Comparison of ENCODE assay signal across 8 mouse cellular contexts in genomic region chr16:91527051-91527450, GRCm38 (mm10). TPM values are rescaled to one million over a fixed set of nuclear protein-coding genes. Genes with fewer than 3 reads are reported as not detected.
DNase-seq lines count a peak whose midpoint lies in the region; ATAC-seq and TF ChIP-seq lines count a peak whose summit lies in the region.
"Had no signal": no experiment of that assay in that cellular context is flagged by ENCODE, and none has a peak within 500 bp of the region (broad histone marks: within the 10 kb centered on the region; RNA-seq: fewer than 3 reads in every experiment).

No protein-coding gene starts in this region.

- TF ChIP-seq CTCF in left cerebral cortex, adult 2 months (IDR thresholded peaks at IDR 0.05), result peak; percentile 36
- TF ChIP-seq CTCF in brain, embryonic 14.5 days (IDR thresholded peaks at IDR 0.05; ENCODE audit: borderline replicate concordance, extremely low read depth, insufficient read depth, insufficient read length), result peak; percentile 25; the same call in 1 of the 2 replicates

- no peaks in the 10 kb centered on the region for H3K9me3 ChIP-seq in hindbrain, embryonic 14.5 days (ENCODE audit: control insufficient read depth, low read length)
- H3K9me3 ChIP-seq: limb, embryonic 12.5 days had no signal

- ATAC-seq in megakaryocyte, adult 5-6 weeks (ENCODE audit: poor library complexity, severe bottlenecking), result peak; percentile 44
- ATAC-seq in hindbrain, embryonic 14.5 days (ENCODE audit: low FRiP score), result no peak

- intact Hi-C loops in left cerebral cortex, adult 2 months (cut with DNase I), result no loop called here

- no peak overlapping the region for H3K9ac ChIP-seq in hindbrain, embryonic 14.5 days
- H3K9ac ChIP-seq: limb, embryonic 12.5 days had no signal

- TF ChIP-seq POLR2A in brain, embryonic 14.5 days (IDR thresholded peaks at IDR 0.05; ENCODE audit: borderline replicate concordance, extremely low read depth, insufficient read depth, insufficient read length, poor library complexity, severe bottlenecking), result no peak

- no peak overlapping the region for H3K27ac ChIP-seq in left cerebral cortex, adult 2 months
- no peak overlapping the region for H3K27ac ChIP-seq in hindbrain, embryonic 14.5 days
- H3K27ac ChIP-seq: limb, embryonic 12.5 days had no signal

- no peaks in the 10 kb centered on the region for H3K4me1 ChIP-seq in hindbrain, embryonic 14.5 days (replicated peaks; ENCODE audit: control insufficient read depth, insufficient read depth, low read length)

- no peak overlapping the region for H3K4me3 ChIP-seq in left cerebral cortex, adult 2 months
- no peak overlapping the region for H3K4me3 ChIP-seq in hindbrain, embryonic 14.5 days (replicated peaks; ENCODE audit: low read length)
- H3K4me3 ChIP-seq: limb, embryonic 12.5 days had no signal

- H3K27me3 ChIP-seq in hindbrain, embryonic 14.5 days (ENCODE audit: control insufficient read depth, insufficient read depth, low read length), result no peaks in the 10 kb centered on the region
- H3K27me3 ChIP-seq: limb, embryonic 12.5 days had no signal

- WGBS in hindbrain, embryonic 14.5 days, result 79% methylated on average over 10 of the region's 10 CpGs

- no peak for DNase-seq in left cerebral cortex, adult 2 months (ENCODE audit: extremely low spot score in 1 of 2, low spot score in 2 of 2)
- DNase-seq in left cerebral cortex, adult 8-10 months (ENCODE audit: low spot score in 2 of 2), result no peak
- DNase-seq in brain, embryonic 14.5 days (ENCODE audit: low read depth), result peak; percentile 28
- peak; percentile 45 to 51 for DNase-seq in kidney, postnatal 36 days
- no peak for DNase-seq in frontal cortex, postnatal 10 days (ENCODE audit: low spot score in 2 of 2)
- DNase-seq in hindbrain, embryonic 14.5 days (ENCODE audit: low spot score), result no peak

- H3K36me3 ChIP-seq in hindbrain, embryonic 14.5 days (replicated peaks; ENCODE audit: control insufficient read depth, insufficient read depth), result no peaks in the 10 kb centered on the region
- H3K36me3 ChIP-seq: limb, embryonic 12.5 days had no signal

- H3K4me2 ChIP-seq in hindbrain, embryonic 14.5 days (replicated peaks), result no peak overlapping the region
- H3K4me2 ChIP-seq: limb, embryonic 12.5 days had no signal

RNA-seq across cellular contexts. Expression of gene Ifngr2, which starts 19.8 kb away (rescaled TPM):
- 10 to 100 TPM; 30.0 to 32.7 TPM for total RNA-seq in left cerebral cortex, adult 2 months (2021)
- total RNA-seq in left cerebral cortex, adult 8-10 months (2022), result 10 to 100 TPM; 25.2 to 37.4 (median 32.2) TPM
- 34.8 and 43.1 TPM in 2 replicates for polyA plus RNA-seq in brain, embryonic 14.5 days (2012; rRNA removed)
- total RNA-seq in megakaryocyte, adult 5-6 weeks (2015), result 63.2 and 67.5 TPM in 2 replicates
- 47.0 and 49.0 TPM in 2 replicates for total RNA-seq in megakaryocyte, adult 5-6 weeks (2017)
- polyA plus RNA-seq in hindbrain, embryonic 14.5 days (2014; fragmentation: Nextera tagmentation; extraction: Ambion mirVana), result 106 and 114 TPM in 2 replicates

RNA-seq across cellular contexts. Expression of gene Ifnar1, which starts 42.0 kb away (rescaled TPM):
- total RNA-seq in left cerebral cortex, adult 2 months (2021), result 10 to 100 TPM; 45.2 TPM
- total RNA-seq in left cerebral cortex, adult 8-10 months (2022), result 10 to 100 TPM; 45.4 to 56.2 (median 49.8) TPM
- 43.7 and 54.3 TPM in 2 replicates for polyA plus RNA-seq in brain, embryonic 14.5 days (2012; rRNA removed)
- total RNA-seq in megakaryocyte, adult 5-6 weeks (2015), result 66.2 and 67.3 TPM in 2 replicates
- total RNA-seq in megakaryocyte, adult 5-6 weeks (2017), result 73.9 and 78.5 TPM in 2 replicates
- polyA plus RNA-seq in hindbrain, embryonic 14.5 days (2014; fragmentation: Nextera tagmentation; extraction: Ambion mirVana), result 47.1 and 48.8 TPM in 2 replicates

Comparison
In these comparisons a context has a peak if more than half of its experiments do, and no peak if none do; other contexts are left out.
1. DNase-seq: peak in brain, embryonic 14.5 days (single experiment) and kidney, postnatal 36 days (2 of 2); none in left cerebral cortex, adult 2 months (0 of 2), left cerebral cortex, adult 8-10 months (0 of 2), frontal cortex, postnatal 10 days (0 of 2) and hindbrain, embryonic 14.5 days (single experiment).